Mouse (Mus musculus) forebrain, embryonic 10.5 days (tissue): Measurements from ENCODE around the gene Itfg1. TPM values are rescaled to one million over a fixed set of nuclear protein-coding genes. Genes with fewer than 3 reads are reported as not detected.
A peak's percentile ranks its signal among the peaks of the same experiment; 100 is the strongest.

ENCODE experiments used
- DNase-seq: peaks from one replicate; pipeline ENCODE4 v3.0.0-alpha.2; 2017; ENCODE audit warnings: low spot score; ENCODE audit errors: extremely low spot score
- H3K27ac ChIP-seq: fragments of 300-500 bp; sonication (generic); 2 replicates; pipeline ENCODE4 v1.5.1; 2016; ENCODE audit warnings: mild to moderate bottlenecking
- H3K27me3 ChIP-seq: fragments of 300-500 bp; sonication (generic); 2 replicates; pipeline ENCODE4 v1.6.1; 2016; ENCODE audit warnings: mild to moderate bottlenecking; ENCODE audit not compliant: poor library complexity, severe bottlenecking
- H3K36me3 ChIP-seq: fragments of 300-500 bp; sonication (generic); replicated peaks from 2 replicates; pipeline ENCODE4 v1.6.1; 2016; ENCODE audit warnings: mild to moderate bottlenecking, moderate library complexity
- H3K4me1 ChIP-seq: fragments of 300-500 bp; sonication (generic); 2 replicates; pipeline ENCODE4 v1.6.1; 2016
- H3K4me3 ChIP-seq: fragments of 300-500 bp; sonication (generic); 2 replicates; pipeline ENCODE4 v1.5.1; 2016; ENCODE audit warnings: mild to moderate bottlenecking, moderate library complexity
- H3K9me3 ChIP-seq: fragments of 300-500 bp; sonication (generic); 2 replicates; pipeline ENCODE4 v1.6.1; 2016; ENCODE audit warnings: mild to moderate bottlenecking, moderate library complexity
- WGBS: fragments of 180-500 bp; shearing (Covaris S2); methylation state at CpG from one replicate; pipeline ENCODE4 v1.1.7; 2016; 5-methylcytosine and 5-hydroxymethylcytosine counted together
- microRNA-seq: library from miRNA; unstranded; fragments of <30 nt; microRNA quantifications from one replicate; pipeline ENCODE4, GENCODE M21; 2017
- polyA plus RNA-seq: library from polyadenylated mRNA; unstranded; fragments of >200 nt; fragmentation: Nextera tagmentation; extraction: Ambion mirVana; gene quantifications from 2 replicates; pipeline ENCODE4 v1.2.1, GENCODE M21; 2016

Itfg1 gene
- polyA plus RNA-seq, 1 experiment from 2014 or later, result 58.4 TPM

- H3K27ac ChIP-seq, result peak within 1 kb of the TSS; percentile 98
- 8% methylated on average over 53 of the region's 65 CpGs for WGBS
- peaks cover 23% of the 10 kb centered on the region for H3K4me1 ChIP-seq
- DNase-seq, result peak; percentile 70
- H3K36me3 ChIP-seq, result no peaks in the 10 kb centered on the region
- peaks cover 38% of the 10 kb centered on the region for H3K27me3 ChIP-seq
- H3K9me3 ChIP-seq, result peaks cover 6% of the 10 kb centered on the region; the same call in 1 of the 2 replicates
- peak within 1 kb of the TSS; percentile 80 for H3K4me3 ChIP-seq
These were observed 139.9 kb downstream of the Itfg1 start, which contains the start of gene Neto2 for GRCm38 (mm10) chr8:85700751-85701351. Gene Neto2, minus strand, starts transcription at chr8:85700924.

- peaks cover 6% of the 10 kb centered on the region; the same call in 1 of the 2 replicates for H3K9me3 ChIP-seq
- H3K4me3 ChIP-seq, result peak overlapping the region; percentile 80
- peak overlapping the region; percentile 98 for H3K27ac ChIP-seq
- DNase-seq, result peak; percentile 83
- no peaks in the 10 kb centered on the region for H3K36me3 ChIP-seq
- peaks cover 38% of the 10 kb centered on the region for H3K27me3 ChIP-seq
- H3K4me1 ChIP-seq, result peaks cover 23% of the 10 kb centered on the region
- WGBS, result under 1% methylated on average over 84 of the region's 84 CpGs
These were observed 140.5 kb downstream of the Itfg1 start for GRCm38 (mm10) chr8:85700101-85700750.

DNA sequence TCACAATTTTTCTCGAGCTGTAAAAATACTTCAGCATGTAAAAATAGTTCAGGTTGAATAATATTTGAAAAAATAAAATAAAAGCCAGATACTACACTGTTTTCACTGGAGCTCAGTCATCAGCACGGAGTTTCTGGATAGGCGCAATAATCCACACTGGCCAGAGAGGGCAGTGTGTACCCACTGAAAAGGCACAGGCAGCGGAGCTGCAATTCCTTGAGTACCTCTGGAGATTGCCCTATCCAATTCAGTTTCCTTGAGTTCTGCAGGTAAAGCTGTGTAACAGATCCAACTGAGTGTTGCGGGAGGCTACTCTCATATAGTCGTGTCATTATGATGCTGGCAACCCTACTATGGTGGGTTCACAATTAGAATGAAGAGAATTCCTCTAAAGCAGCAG lies 141.7 kb downstream of the Itfg1 start:
- Histone ChIP-seq H3K36me3 (peaks cover 5% of the 10 kb centered on the region; the same call in 1 of the 2 replicates), H3K9me3 (peaks cover 6% of the 10 kb centered on the region; the same call in 1 of the 2 replicates), H3K4me3 (peak overlapping the region; percentile 80), H3K4me1 (peaks cover 23% of the 10 kb centered on the region), H3K27me3 (peaks cover 31% of the 10 kb centered on the region), H3K27ac (no peak overlapping the region)
- DNase-seq, result peak; percentile 71
- WGBS, result under 1% methylated on average over 6 of the region's 6 CpGs

Small RNA genes lying within 50 kb of the gene (microRNA-seq; reads per million reads assigned to microRNA genes)
- not detected for gene Mir8109

Other genes starting within 250 kb of the Itfg1 start
- gene Neto2, start 140.0 kb downstream of the Itfg1 start, polyA plus RNA-seq, result 15.3 and 17.4 TPM in 2 replicates
- gene Phkb, start within 50 bp of the Itfg1 start, polyA plus RNA-seq, result 49.1 and 52.7 TPM in 2 replicates